Mouse (Mus musculus) MEL (cell line): Measurements from ENCODE around the gene Rab31. TPM values are rescaled to one million over a fixed set of nuclear protein-coding genes. Genes with fewer than 3 reads are reported as not detected.

ENCODE experiments used
- DNase-seq: peaks from one replicate; pipeline ENCODE4 v3.0.0; 2011; ENCODE audit warnings: low read depth, low spot score
- H3K27ac ChIP-seq: 2 replicates; pipeline ENCODE4 v1.5.1; 2012; ENCODE audit warnings: low read depth, mild to moderate bottlenecking, control low read depth, low read length, moderate library complexity; ENCODE audit not compliant: control insufficient read depth
- H3K27me3 ChIP-seq, 2 experiments: fragments of 150-350 bp in 1 of 2; sonication (generic) in 1 of 2; 2 replicates each; pipeline ENCODE4 v1.6.1; 2012; ENCODE audit warnings: low read length in 2 of 2, mild to moderate bottlenecking in 2 of 2, improper control_type of control experiment in 1 of 2, moderate library complexity in 1 of 2; ENCODE audit not compliant: insufficient read depth in 2 of 2, control insufficient read depth in 1 of 2
- H3K36me3 ChIP-seq, 2 experiments: 2 replicates each; pipeline ENCODE4 v1.6.1; 2012 to 2014; ENCODE audit warnings: low read length in 2 of 2, improper control_type of control experiment in 1 of 2, inconsistent platforms in 1 of 2, mild to moderate bottlenecking in 1 of 2; ENCODE audit not compliant: insufficient read depth in 2 of 2, control insufficient read depth in 1 of 2
- H3K4me1 ChIP-seq, 2 experiments: fragments of 150-350 bp in 1 of 2; sonication (generic) in 1 of 2; 2 replicates each; pipeline ENCODE4 v1.6.1; 2012; ENCODE audit warnings: low read length in 2 of 2, improper control_type of control experiment in 1 of 2, mild to moderate bottlenecking in 1 of 2; ENCODE audit not compliant: insufficient read depth in 2 of 2, control insufficient read depth in 1 of 2
- H3K4me3 ChIP-seq, 2 experiments: fragments of 150-350 bp in 1 of 2; sonication (generic) in 1 of 2; 2 replicates each; pipeline ENCODE4 v1.5.1; 2012; ENCODE audit warnings: low read depth in 2 of 2, low read length in 2 of 2, mild to moderate bottlenecking in 2 of 2, moderate library complexity in 2 of 2, control low read depth in 1 of 2, improper control_type of control experiment in 1 of 2; ENCODE audit not compliant: control insufficient read depth in 1 of 2, insufficient read depth in 1 of 2
- H3K79me2 ChIP-seq: 2 replicates; pipeline ENCODE4 v1.6.1; 2012; ENCODE audit warnings: mild to moderate bottlenecking, low read length, moderate library complexity; ENCODE audit not compliant: control insufficient read depth, poor library complexity, insufficient read depth
- H3K9ac ChIP-seq: 2 replicates; pipeline ENCODE4 v1.6.1; 2012; ENCODE audit warnings: low read depth, mild to moderate bottlenecking, control low read depth, low read length, moderate library complexity; ENCODE audit not compliant: control insufficient read depth, poor library complexity, severe bottlenecking
- H3K9me3 ChIP-seq: fragments of 150-350 bp; sonication (generic); replicated peaks from 2 replicates; pipeline ENCODE4 v1.6.1; 2012; ENCODE audit warnings: mild to moderate bottlenecking, low read length, improper control_type of control experiment, moderate library complexity; ENCODE audit not compliant: insufficient read depth
- BHLHE40 ChIP-seq: IDR thresholded peaks from 2 replicates; pipeline ENCODE4 v1.6.1; 2012; ENCODE audit warnings: low read depth, mild to moderate bottlenecking, inconsistent platforms, low read length, improper control_type of control experiment, borderline replicate concordance
- ELF1 ChIP-seq: IDR thresholded peaks from 2 replicates; pipeline ENCODE4 v1.6.1; 2014; ENCODE audit warnings: low read depth, mild to moderate bottlenecking, inconsistent platforms, low read length, improper control_type of control experiment, moderate library complexity
- EP300 ChIP-seq, 2 experiments: IDR thresholded peaks; 2 replicates each; pipeline ENCODE4 v1.6.1; 2011; ENCODE audit warnings: improper control_type of control experiment in 2 of 2, low read length in 2 of 2, low read depth in 1 of 2, mild to moderate bottlenecking in 1 of 2
- ETS1 ChIP-seq: IDR thresholded peaks from 2 replicates; pipeline ENCODE4 v1.6.1; 2012; ENCODE audit warnings: low read depth, mild to moderate bottlenecking, inconsistent platforms, low read length, improper control_type of control experiment, moderate library complexity
- JUND ChIP-seq: IDR thresholded peaks from 2 replicates; pipeline ENCODE4 v1.6.1; 2011; ENCODE audit warnings: low read depth, mild to moderate bottlenecking, improper control_type of control experiment, low read length
- MAFK ChIP-seq: IDR thresholded peaks from 2 replicates; pipeline ENCODE4 v1.6.1; 2011; ENCODE audit warnings: low read depth, mild to moderate bottlenecking, low read length, improper control_type of control experiment, borderline replicate concordance
- MAX ChIP-seq: IDR thresholded peaks from 2 replicates; pipeline ENCODE4 v1.6.1; 2011; ENCODE audit warnings: low read length, improper control_type of control experiment
- MYB ChIP-seq: IDR thresholded peaks from 2 replicates; pipeline ENCODE4 v1.6.1; 2011; ENCODE audit warnings: mild to moderate bottlenecking, low read depth, low read length, improper control_type of control experiment
- POLR2A ChIP-seq, 2 experiments: IDR thresholded peaks; 2 replicates each; pipeline ENCODE4 v1.6.1; 2011 to 2012; ENCODE audit warnings: low read length in 2 of 2, mild to moderate bottlenecking in 2 of 2, control low read depth in 1 of 2, improper control_type of control experiment in 1 of 2, low read depth in 1 of 2, moderate library complexity in 1 of 2; ENCODE audit not compliant: control insufficient read depth in 1 of 2, insufficient read depth in 1 of 2, poor library complexity in 1 of 2
- POLR2AphosphoS2 ChIP-seq: IDR thresholded peaks from 2 replicates; pipeline ENCODE4 v1.6.1; 2011; ENCODE audit warnings: low read length, improper control_type of control experiment
- RAD21 ChIP-seq: IDR thresholded peaks from 2 replicates; pipeline ENCODE4 v1.6.1; 2011; ENCODE audit warnings: mild to moderate bottlenecking, low read depth, low read length, improper control_type of control experiment
- SMC3 ChIP-seq: IDR thresholded peaks from 2 replicates; pipeline ENCODE4 v1.6.1; 2011; ENCODE audit warnings: low read depth, low read length, improper control_type of control experiment
- UBTF ChIP-seq: IDR thresholded peaks from 2 replicates; pipeline ENCODE4 v1.6.1; 2012; ENCODE audit warnings: low read depth, mild to moderate bottlenecking, inconsistent platforms, low read length, improper control_type of control experiment, moderate library complexity, borderline replicate concordance; ENCODE audit not compliant: insufficient read depth
- USF1 ChIP-seq: IDR thresholded peaks from 2 replicates; pipeline ENCODE4 v1.6.1; 2014; ENCODE audit warnings: low read depth, mild to moderate bottlenecking, inconsistent platforms, low read length, improper control_type of control experiment, moderate library complexity
- USF2 ChIP-seq, 2 experiments: IDR thresholded peaks; 2 replicates each; pipeline ENCODE4 v1.6.1; 2011 to 2012; ENCODE audit warnings: improper control_type of control experiment in 2 of 2, low read length in 2 of 2, borderline replicate concordance in 1 of 2, inconsistent platforms in 1 of 2, low read depth in 1 of 2, mild to moderate bottlenecking in 1 of 2; ENCODE audit not compliant: insufficient read depth in 1 of 2
- ZC3H11A ChIP-seq: IDR thresholded peaks from 2 replicates; pipeline ENCODE4 v1.6.1; 2012; ENCODE audit warnings: low read depth, mild to moderate bottlenecking, inconsistent platforms, low read length, improper control_type of control experiment
- ZMIZ1 ChIP-seq: IDR thresholded peaks from 2 replicates; pipeline ENCODE4 v1.6.1; 2012; ENCODE audit warnings: low read depth, mild to moderate bottlenecking, inconsistent platforms, low read length, improper control_type of control experiment, moderate library complexity
- polyA plus RNA-seq, 2 experiments: library from polyadenylated mRNA; stranded (reverse) in 1 of 2; unstranded in 1 of 2; fragments of >175 nt in 1 of 2; fragments of >200 nt in 1 of 2; gene quantifications; 2 replicates each; pipeline versions ENCODE4 v1.2.1 to v1.2.4; 2012; ENCODE audit warnings: low replicate concordance in 2 of 2, low read depth in 1 of 2; ENCODE audit not compliant: insufficient read length in 2 of 2, insufficient read depth in 1 of 2, missing spikeins in 1 of 2
- total RNA-seq: library from RNA; depleted of rRNA; stranded (reverse); fragments of 300-350 nt; gene quantifications from 2 replicates; pipeline ENCODE4 v1.2.3, GENCODE M21; 2012

Rab31 gene
- total and polyA plus RNA-seq, 3 experiments: 23.6 to 25.7 TPM; not detected in 1

- Histone ChIP-seq H3K4me3 (no peak overlapping the region), H3K27ac (no peak overlapping the region)
Observed at GRCm38 (mm10) chr17:65768486-65768885, 4.1 kb downstream of the Rab31 start.

GRCm38 (mm10) chr17:65763221-65763620 is 9.3 kb downstream of the Rab31 start:
- Histone ChIP-seq H3K79me2 (no peaks in the 10 kb centered on the region), H3K36me3 (0 out of 4 replicates have a peak, but pooled peaks cover 0 to 2% of the 10 kb centered on the region in 2 experiments), H3K27me3 (no peaks in the 10 kb centered on the region), H3K4me3 (no peak overlapping the region), H3K9me3 (no peaks in the 10 kb centered on the region), H3K4me1 (peaks cover 2 to 6% of the 10 kb centered on the region in 2 experiments; a peak in 3 of 4 replicates), H3K9ac (no peak overlapping the region), H3K27ac (no peak overlapping the region)
- no peak for TF ChIP-seq ELF1
- TF ChIP-seq USF1: no peak
- no peak for TF ChIP-seq POLR2A (IDR thresholded peaks at IDR 0.05; ENCODE audit: control insufficient read depth in 1 of 2, insufficient read depth in 1 of 2, low read depth in 1 of 2, low read length in 2 of 2, poor library complexity in 1 of 2)
- no peak for TF ChIP-seq MAX
- TF ChIP-seq UBTF: no peak
- TF ChIP-seq BHLHE40: no peak
- TF ChIP-seq EP300 (IDR thresholded peaks at IDR 0.05; ENCODE audit: low read depth in 1 of 2, low read length in 2 of 2): no peak
- TF ChIP-seq ZMIZ1: no peak
- no peak for TF ChIP-seq MYB
- TF ChIP-seq POLR2AphosphoS2: no peak
- DNase-seq: no peak

More at GRCm38 (mm10) chr17:65768486-65768885, 4.1 kb downstream of the Rab31 start:
- H3K27me3 ChIP-seq: no peaks in the 10 kb centered on the region; a peak in 1 of 4 replicates
- TF ChIP-seq UBTF (no peak), EP300 (IDR thresholded peaks at IDR 0.05; ENCODE audit: low read depth in 1 of 2, low read length in 2 of 2) (no peak), MAFK (no peak), USF2 (IDR thresholded peaks at IDR 0.05; ENCODE audit: borderline replicate concordance in 1 of 2, insufficient read depth in 1 of 2, low read depth in 1 of 2, low read length in 2 of 2) (no peak), BHLHE40 (no peak), SMC3 (no peak), ELF1 (no peak), POLR2A (IDR thresholded peaks at IDR 0.05; ENCODE audit: control insufficient read depth in 1 of 2, insufficient read depth in 1 of 2, low read depth in 1 of 2, low read length in 2 of 2, poor library complexity in 1 of 2) (no peak), JUND (no peak), RAD21 (no peak), ZC3H11A (no peak), POLR2AphosphoS2 (no peak), ETS1 (no peak), USF1 (no peak), ZMIZ1 (no peak)
- TF ChIP-seq, all 39 proteins: peak for 0
- H3K9me3 ChIP-seq: no peaks in the 10 kb centered on the region
- H3K36me3 ChIP-seq: 0 out of 4 replicates have a peak, but pooled peaks cover 0 to 2% of the 10 kb centered on the region in 2 experiments
- H3K9ac ChIP-seq: no peak overlapping the region
- peaks cover 5% of the 10 kb centered on the region; the same call in 1 of the 2 replicates for H3K79me2 ChIP-seq
- peaks cover 2 to 23% of the 10 kb centered on the region in 2 experiments; a peak in 3 of 4 replicates for H3K4me1 ChIP-seq
- no peak for DNase-seq
